Mouse (Mus musculus) neutrophil, adult 5-6 weeks (primary cell): ENCODE measurements around the gene Tmem132c. TPM values are rescaled to one million over a fixed set of nuclear protein-coding genes. Genes with fewer than 3 reads are reported as not detected.

Source experiments
- ATAC-seq: fragments of 151-379, 151-347 bp; 2 replicates; pipeline ENCODE4 v1.8.0; 2017; ENCODE audit warnings: mild to moderate bottlenecking, moderate TSS enrichment; ENCODE audit not compliant: insufficient number of reproducible peaks, poor library complexity, low FRiP score, severe bottlenecking; ENCODE audit errors: extremely low read depth
- total RNA-seq: library from RNA; stranded (forward); fragments of 200-1000 nt; gene quantifications from 2 replicates; pipeline ENCODE4 v1.2.3, GENCODE M21; 2017

The Tmem132c gene
- total RNA-seq, 1 experiment from 2014 or later = not detected

- no peak for ATAC-seq
These were observed 137.7 kb downstream of the Tmem132c start for GRCm38 (mm10) chr5:127379351-127379750.

- ATAC-seq = no peak
These were observed 139.6 kb downstream of the Tmem132c start for GRCm38 (mm10) chr5:127381216-127381615.

- ATAC-seq = no peak
These were observed 141.0 kb downstream of the Tmem132c start for GRCm38 (mm10) chr5:127382571-127382970.

GRCm38 (mm10) chr5:127391187-127391586, 149.6 kb downstream of the Tmem132c start:
- ATAC-seq = no peak

- no peak for ATAC-seq
These were observed 155.3 kb downstream of the Tmem132c start for GRCm38 (mm10) chr5:127396889-127397288.

GRCm38 (mm10) chr5:127398010-127398409, 156.4 kb downstream of the Tmem132c start:
- no peak for ATAC-seq

GRCm38 (mm10) chr5:127405391-127406000, 163.9 kb downstream of the Tmem132c start:
- no peak for ATAC-seq

GRCm38 (mm10) chr5:127406014-127406655, 164.5 kb downstream of the Tmem132c start:
- no peak for ATAC-seq

- ATAC-seq = no peak
These were observed 174.9 kb downstream of the Tmem132c start for GRCm38 (mm10) chr5:127416536-127416935.

GRCm38 (mm10) chr5:127423936-127424335, 182.3 kb downstream of the Tmem132c start:
- no peak for ATAC-seq

GRCm38 (mm10) chr5:127429124-127429523, 187.5 kb downstream of the Tmem132c start:
- ATAC-seq = no peak

- ATAC-seq = no peak
These were observed 190.0 kb downstream of the Tmem132c start for GRCm38 (mm10) chr5:127431561-127431960.

GRCm38 (mm10) chr5:127436836-127437235, 195.2 kb downstream of the Tmem132c start:
- no peak for ATAC-seq

- no peak for ATAC-seq
These were observed 197.0 kb downstream of the Tmem132c start for GRCm38 (mm10) chr5:127438639-127439038.

GRCm38 (mm10) chr5:127441963-127442362, 200.4 kb downstream of the Tmem132c start:
- ATAC-seq = no peak

- ATAC-seq = no peak
These were observed 212.0 kb downstream of the Tmem132c start for GRCm38 (mm10) chr5:127453580-127453979.

- no peak for ATAC-seq
These were observed 212.5 kb downstream of the Tmem132c start for GRCm38 (mm10) chr5:127454068-127454467.

GRCm38 (mm10) chr5:127456076-127456475, 214.5 kb downstream of the Tmem132c start:
- ATAC-seq = no peak

GRCm38 (mm10) chr5:127468151-127468550, 226.5 kb downstream of the Tmem132c start:
- ATAC-seq = no peak

- ATAC-seq = no peak
These were observed 228.7 kb downstream of the Tmem132c start for GRCm38 (mm10) chr5:127470351-127470750.

GRCm38 (mm10) chr5:127471902-127472301, 230.3 kb downstream of the Tmem132c start:
- no peak for ATAC-seq
